Mouse (Mus musculus) stomach, postnatal 0 days (tissue): ENCODE results near the gene Plvap.

ENCODE experiments used
- CTCF ChIP-seq: IDR thresholded peaks from 2 replicates; pipeline ENCODE4 v1.5.1; 2016; ENCODE audit warnings: antibody characterized with exemption, low read depth, mild to moderate bottlenecking, moderate library complexity
- EP300 ChIP-seq: optimal IDR thresholded peaks from 2 replicates; pipeline ENCODE3; 2016; ENCODE audit warnings: antibody characterized with exemption

GRCm38 (mm10) chr8:71475702-71476075 lies 35.9 kb downstream of the Plvap start:
- TF ChIP-seq CTCF = no peak
- no peak for TF ChIP-seq EP300
